ENCODE assay signal across 15 mouse cellular contexts in the genomic region with DNA sequence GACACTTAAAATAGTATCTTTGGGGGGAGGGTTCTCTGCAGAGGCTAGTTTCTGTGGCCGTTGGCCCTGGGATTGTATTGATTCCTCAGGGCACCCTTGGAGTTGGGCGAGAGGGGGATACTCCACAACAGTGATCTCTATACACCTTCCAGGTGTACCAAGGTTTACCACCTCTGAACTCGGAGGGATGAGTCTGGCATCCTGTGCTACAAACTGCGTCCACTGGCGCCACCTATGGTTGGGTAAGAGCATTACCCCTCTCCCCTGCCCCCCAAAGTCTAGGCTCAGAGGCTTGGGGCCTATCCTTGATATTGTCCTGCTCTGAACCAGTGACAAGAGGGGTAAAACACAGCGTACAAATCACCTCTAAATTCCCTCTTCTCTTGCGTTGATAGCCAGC.
DNase-seq lines count a peak whose midpoint lies in the region; ATAC-seq and TF ChIP-seq lines count a peak whose summit lies in the region.
"Had no signal": no experiment of that assay in that cellular context is flagged by ENCODE, and none has a peak within 500 bp of the region (broad histone marks: within the 10 kb centered on the region; RNA-seq: fewer than 3 reads in every experiment).

No protein-coding gene starts in this region.

- no peak overlapping the region for H3K27ac ChIP-seq in lung, postnatal 0 days (ENCODE audit: low read length)
- H3K27ac ChIP-seq in olfactory bulb, adult 2 months (ENCODE audit: insufficient read depth, low read depth, low read length) = peak overlapping the region; percentile 49
- H3K27ac ChIP-seq: liver, embryonic 15.5 days; neural tube, embryonic 13.5 days had no signal

- H3K27me3 ChIP-seq in lung, postnatal 0 days (replicated peaks; ENCODE audit: insufficient read depth, low read length) = no peaks in the 10 kb centered on the region
- H3K27me3 ChIP-seq: liver, embryonic 15.5 days; neural tube, embryonic 13.5 days had no signal

- no peaks in the 10 kb centered on the region for H3K9me3 ChIP-seq in lung, postnatal 0 days (ENCODE audit: low read length)
- H3K9me3 ChIP-seq: liver, embryonic 15.5 days; neural tube, embryonic 13.5 days had no signal

- no peaks in the 10 kb centered on the region for H3K4me1 ChIP-seq in lung, postnatal 0 days (ENCODE audit: insufficient read depth, low read depth, low read length)
- H3K4me1 ChIP-seq in olfactory bulb, adult 2 months (ENCODE audit: control insufficient read depth, insufficient read depth, low read length) = peaks cover 16% of the 10 kb centered on the region
- H3K4me1 ChIP-seq: liver, embryonic 15.5 days; neural tube, embryonic 13.5 days had no signal

- peak; percentile 24; the same call in 1 of the 2 replicates for TF ChIP-seq CTCF in lung, postnatal 0 days (IDR thresholded peaks at IDR 0.05)
- peak; percentile 51 for TF ChIP-seq CTCF in olfactory bulb, adult 2 months (IDR thresholded peaks at IDR 0.05; ENCODE audit: insufficient read depth, low read depth, low read length)

- TF ChIP-seq POLR2A in olfactory bulb, adult 2 months (IDR thresholded peaks at IDR 0.05; ENCODE audit: insufficient read depth, low read depth, low read length) = no peak

- H3K36me3 ChIP-seq in lung, postnatal 0 days (ENCODE audit: insufficient read depth, low read length) = no peaks in the 10 kb centered on the region
- H3K36me3 ChIP-seq: liver, embryonic 15.5 days; neural tube, embryonic 13.5 days had no signal

- no peak for ATAC-seq in lung, postnatal 0 days
- no peak for ATAC-seq in monocyte, adult 5-6 weeks (replicated peaks; ENCODE audit: insufficient number of reproducible peaks, low FRiP score, low TSS enrichment, poor library complexity, severe bottlenecking)
- ATAC-seq: CD4-positive, CD25-positive, alpha-beta regulatory T cell, adult 4 months had no signal

- DNase-seq in kidney, adult 9 months = peak; percentile 1
- DNase-seq in kidney, adult 8-10 months = no peak
- no peak for DNase-seq in lung, postnatal 0 days (ENCODE audit: low spot score)
- DNase-seq in lung, adult 18-20 months = no peak
- peak; percentile 33 for DNase-seq in R1 (ENCODE audit: low read depth, low spot score)
- DNase-seq in spleen, postnatal 4 days (ENCODE audit: low spot score in 2 of 2) = no peak
- DNase-seq: adrenal gland, postnatal 10 days; gastrocnemius, postnatal 36 days; kidney, postnatal 10 days; thymus, postnatal 4 days had no signal

- H3K4me3 ChIP-seq in lung, postnatal 0 days (ENCODE audit: low read depth, low read length) = no peak overlapping the region
- H3K4me3 ChIP-seq in olfactory bulb, adult 2 months (ENCODE audit: insufficient read depth, low read depth, low read length) = no peak overlapping the region
- H3K4me3 ChIP-seq: liver, embryonic 15.5 days; neural tube, embryonic 13.5 days had no signal

- WGBS in lung, postnatal 0 days = 58% methylated on average over 7 of the region's 7 CpGs
- WGBS in olfactory bulb, adult 2 months = 69% methylated on average over 7 of the region's 7 CpGs

- no peak overlapping the region for H3K9ac ChIP-seq in lung, postnatal 0 days (replicated peaks; ENCODE audit: low read depth)
- H3K9ac ChIP-seq: liver, embryonic 15.5 days; neural tube, embryonic 13.5 days had no signal

- no peak overlapping the region for H3K4me2 ChIP-seq in lung, postnatal 0 days (replicated peaks; ENCODE audit: low read depth, low read length)
- H3K4me2 ChIP-seq: liver, embryonic 15.5 days; neural tube, embryonic 13.5 days had no signal

- no peak for TF ChIP-seq EP300 in lung, postnatal 0 days (IDR thresholded peaks at IDR 0.05)

Comparison
In these comparisons a context has a peak if more than half of its experiments do, and no peak if none do; other contexts are left out.
1. DNase-seq: peak in kidney, adult 9 months (single experiment) and R1 (single experiment); none in kidney, adult 8-10 months (0 of 2), lung, postnatal 0 days (single experiment), lung, adult 18-20 months (0 of 2) and spleen, postnatal 4 days (0 of 2).